Mouse (Mus musculus): Measurements from ENCODE around the gene Gbp7. TPM values are rescaled to one million over a fixed set of nuclear protein-coding genes. Genes with fewer than 3 reads are reported as not detected.
"Not testable (repeated sequence)": the region's sequence is repeated elsewhere in the genome, so short reads cannot be mapped to it uniquely, and the experiment has no call there.

Gbp7 gene
- polyA plus RNA-seq, 1 experiment from 2014 or later: 2.3 TPM

- Histone ChIP-seq H3K27me3 (peaks cover 10% of the 10 kb centered on the region; the same call in 1 of the 2 replicates), H3K9ac (replicated peaks) (no peak overlapping the region)
- no peak for ATAC-seq (ENCODE audit: low FRiP score, low read depth)
These were observed 3.0 kb downstream of the Gbp7 start for GRCm38 (mm10) chr3:142533185-142533584.

GRCm38 (mm10) chr3:142535667-142536066 is 5.5 kb downstream of the Gbp7 start:
- Histone ChIP-seq H3K9me3 (no peaks in the 10 kb centered on the region), H3K36me3 (no peaks in the 10 kb centered on the region), H3K9ac (replicated peaks) (no peak overlapping the region), H3K4me3 (no peak overlapping the region), H3K27me3 (0 out of 2 replicates have a peak, but pooled peaks cover 10% of the 10 kb centered on the region), H3K4me1 (no peaks in the 10 kb centered on the region), H3K27ac (replicated peaks) (no peak overlapping the region), H3K4me2 (replicated peaks) (no peak overlapping the region)
- ATAC-seq (ENCODE audit: low FRiP score, low read depth): no peak
- 75% methylated on average over 1 of the region's 1 CpGs for WGBS

More at GRCm38 (mm10) chr3:142533185-142533584, 3.0 kb downstream of the Gbp7 start:
- Histone ChIP-seq H3K27ac (replicated peaks) (no peak overlapping the region), H3K9me3 (no peaks in the 10 kb centered on the region), H3K4me3 (no peak overlapping the region), H3K4me2 (replicated peaks) (no peak overlapping the region), H3K36me3 (no peaks in the 10 kb centered on the region), H3K4me1 (0 out of 2 replicates have a peak, but pooled peaks cover 6% of the 10 kb centered on the region)
- WGBS: 94% methylated on average over 3 of the region's 3 CpGs

GRCm38 (mm10) chr3:142541391-142541790 is 11.2 kb downstream of the Gbp7 start:
- Histone ChIP-seq H3K36me3 (no peaks in the 10 kb centered on the region), H3K9ac (replicated peaks) (no peak overlapping the region), H3K9me3 (no peaks in the 10 kb centered on the region), H3K4me3 (no peak overlapping the region), H3K27me3 (no peaks in the 10 kb centered on the region), H3K4me1 (no peaks in the 10 kb centered on the region), H3K27ac (replicated peaks) (no peak overlapping the region), H3K4me2 (replicated peaks) (no peak overlapping the region)
- no peak for ATAC-seq (ENCODE audit: low FRiP score, low read depth)
- WGBS: 83% methylated on average over 6 of the region's 6 CpGs

- not testable (repeated sequence) for H3K36me3 ChIP-seq; H3K4me2 ChIP-seq (replicated peaks); H3K4me3 ChIP-seq; H3K9me3 ChIP-seq; H3K9ac ChIP-seq (replicated peaks); H3K27me3 ChIP-seq; H3K4me1 ChIP-seq; H3K27ac ChIP-seq (replicated peaks)
- WGBS: 85% methylated on average over 12 of the region's 12 CpGs
- ATAC-seq (ENCODE audit: low FRiP score, low read depth): peak; percentile 58; the same call in 1 of the 2 replicates
These were observed 12.6 kb downstream of the Gbp7 start for GRCm38 (mm10) chr3:142542776-142543175.

GRCm38 (mm10) chr3:142546690-142547089 is 16.5 kb downstream of the Gbp7 start:
- ATAC-seq (ENCODE audit: low FRiP score, low read depth): no peak
- H3K9me3 ChIP-seq: no peaks in the 10 kb centered on the region
- no peaks in the 10 kb centered on the region for H3K27me3 ChIP-seq
- no peaks in the 10 kb centered on the region for H3K36me3 ChIP-seq
- no peak overlapping the region for H3K4me2 ChIP-seq (replicated peaks)
- no peak overlapping the region for H3K27ac ChIP-seq (replicated peaks)
- H3K4me3 ChIP-seq: no peak overlapping the region
- 88% methylated on average over 3 of the region's 3 CpGs for WGBS
- no peaks in the 10 kb centered on the region for H3K4me1 ChIP-seq
- no peak overlapping the region for H3K9ac ChIP-seq (replicated peaks)

GRCm38 (mm10) chr3:142550052-142550676 is 20.0 kb downstream of the Gbp7 start:
- WGBS: 82% methylated on average over 3 of the region's 3 CpGs
- no peak for ATAC-seq (ENCODE audit: low FRiP score, low read depth)
- Histone ChIP-seq H3K4me3 (no peak overlapping the region), H3K27me3 (no peaks in the 10 kb centered on the region), H3K9ac (replicated peaks) (no peak overlapping the region), H3K4me2 (replicated peaks) (no peak overlapping the region), H3K27ac (replicated peaks) (no peak overlapping the region), H3K9me3 (no peaks in the 10 kb centered on the region), H3K4me1 (no peaks in the 10 kb centered on the region), H3K36me3 (no peaks in the 10 kb centered on the region)

GRCm38 (mm10) chr3:142554601-142555000 is 24.5 kb downstream of the Gbp7 start:
- H3K4me2 ChIP-seq (replicated peaks): no peak overlapping the region
- H3K27ac ChIP-seq (replicated peaks): no peak overlapping the region
- no peaks in the 10 kb centered on the region for H3K27me3 ChIP-seq
- no peak for ATAC-seq (ENCODE audit: low FRiP score, low read depth)
- no peak overlapping the region for H3K4me3 ChIP-seq
- no peaks in the 10 kb centered on the region for H3K36me3 ChIP-seq
- H3K9me3 ChIP-seq: no peaks in the 10 kb centered on the region
- no peak overlapping the region for H3K9ac ChIP-seq (replicated peaks)
- WGBS: 86% methylated on average over 1 of the region's 1 CpGs
- no peaks in the 10 kb centered on the region for H3K4me1 ChIP-seq

- H3K4me1 ChIP-seq: no peaks in the 10 kb centered on the region
- 88% methylated on average over 11 of the region's 11 CpGs for WGBS
- no peak overlapping the region for H3K4me2 ChIP-seq (replicated peaks)
- no peak for ATAC-seq (ENCODE audit: low FRiP score, low read depth)
- H3K27ac ChIP-seq (replicated peaks): no peak overlapping the region
- H3K9me3 ChIP-seq: no peaks in the 10 kb centered on the region
- no peak overlapping the region for H3K4me3 ChIP-seq
- no peaks in the 10 kb centered on the region for H3K27me3 ChIP-seq
- no peaks in the 10 kb centered on the region for H3K36me3 ChIP-seq
- no peak overlapping the region for H3K9ac ChIP-seq (replicated peaks)
These were observed 25.5 kb downstream of the Gbp7 start for GRCm38 (mm10) chr3:142555623-142556022.

GRCm38 (mm10) chr3:142559632-142560228 is 29.6 kb downstream of the Gbp7 start, which contains the start of gene Gbp3:
Gbp3 (plus strand) TSS chr3:142560026.
- H3K9ac ChIP-seq (replicated peaks): no peak within 1 kb of the TSS
- WGBS: 41% methylated on average over 3 of the region's 3 CpGs
- no peaks in the 10 kb centered on the region for H3K36me3 ChIP-seq

GRCm38 (mm10) chr3:142560296-142560948 is 30.3 kb downstream of the Gbp7 start:
- Histone ChIP-seq H3K27ac (replicated peaks) (no peak overlapping the region), H3K9ac (replicated peaks) (no peak overlapping the region), H3K4me1 (no peaks in the 10 kb centered on the region)

More at GRCm38 (mm10) chr3:142559632-142560228, 29.6 kb downstream of the Gbp7 start, which contains the start of gene Gbp3:
- H3K4me1 ChIP-seq: no peaks in the 10 kb centered on the region
- no peak for ATAC-seq (ENCODE audit: low FRiP score, low read depth)
- H3K4me3 ChIP-seq: peak within 1 kb of the TSS; percentile 24
- H3K27ac ChIP-seq (replicated peaks): no peak within 1 kb of the TSS
- H3K9me3 ChIP-seq: no peaks in the 10 kb centered on the region
- peak within 1 kb of the TSS; percentile 45 for H3K4me2 ChIP-seq (replicated peaks)
- no peaks in the 10 kb centered on the region for H3K27me3 ChIP-seq

GRCm38 (mm10) chr3:142561045-142561646 is 31.0 kb downstream of the Gbp7 start:
- Histone ChIP-seq H3K9me3 (no peaks in the 10 kb centered on the region), H3K9ac (replicated peaks) (no peak overlapping the region), H3K4me2 (replicated peaks) (no peak overlapping the region), H3K27me3 (no peaks in the 10 kb centered on the region), H3K36me3 (no peaks in the 10 kb centered on the region), H3K4me1 (no peaks in the 10 kb centered on the region), H3K27ac (replicated peaks) (no peak overlapping the region), H3K4me3 (no peak overlapping the region)
- ATAC-seq (ENCODE audit: low FRiP score, low read depth): no peak
- WGBS: 91% methylated on average over 14 of the region's 14 CpGs

More at GRCm38 (mm10) chr3:142560296-142560948, 30.3 kb downstream of the Gbp7 start:
- Histone ChIP-seq H3K4me3 (peak overlapping the region; percentile 24), H3K9me3 (no peaks in the 10 kb centered on the region), H3K36me3 (no peaks in the 10 kb centered on the region), H3K4me2 (replicated peaks) (peak overlapping the region; percentile 45), H3K27me3 (no peaks in the 10 kb centered on the region)
- ATAC-seq (ENCODE audit: low FRiP score, low read depth): peak; percentile 90
- 22% methylated on average over 12 of the region's 12 CpGs for WGBS

GRCm38 (mm10) chr3:142561666-142562065 is 31.5 kb downstream of the Gbp7 start:
- no peak overlapping the region for H3K4me2 ChIP-seq (replicated peaks)
- H3K36me3 ChIP-seq: no peaks in the 10 kb centered on the region
- no peak overlapping the region for H3K9ac ChIP-seq (replicated peaks)
- no peaks in the 10 kb centered on the region for H3K27me3 ChIP-seq
- no peaks in the 10 kb centered on the region for H3K4me1 ChIP-seq
- no peaks in the 10 kb centered on the region for H3K9me3 ChIP-seq
- ATAC-seq (ENCODE audit: low FRiP score, low read depth): no peak
- no peak overlapping the region for H3K27ac ChIP-seq (replicated peaks)
- no peak overlapping the region for H3K4me3 ChIP-seq
- WGBS: 84% methylated on average over 7 of the region's 7 CpGs
